Mouse (Mus musculus): ENCODE measurements around the gene Klhl21. TPM values are rescaled to one million over a fixed set of nuclear protein-coding genes. Genes with fewer than 3 reads are reported as not detected.
A peak's percentile ranks its signal among the peaks of the same experiment; 100 is the strongest.

The Klhl21 gene
- 17.1 TPM in 2 replicates for polyA plus RNA-seq (2012; rRNA removed)

GRCm38 (mm10) chr4:152008622-152009075 lies at the start of gene Klhl21:
TSS of gene Klhl21 (plus strand) at chr4:152008803.
- TF ChIP-seq CTCF (IDR thresholded peaks at IDR 0.05; ENCODE audit: control insufficient read depth, insufficient read depth, insufficient replicate concordance, low read depth, low read length) (no peak), POLR2A (IDR thresholded peaks at IDR 0.05; ENCODE audit: control insufficient read depth, low read depth, low read length) (peak; percentile 71)
- peaks cover 21% of the 10 kb centered on the region for H3K4me1 ChIP-seq (ENCODE audit: control insufficient read depth, insufficient read depth, low read length)
- H3K36me3 ChIP-seq (ENCODE audit: control insufficient read depth, insufficient read depth, low read length), result no peaks in the 10 kb centered on the region

GRCm38 (mm10) chr4:151959849-151960512 lies 48.6 kb upstream of the Klhl21 start:
- no peak for TF ChIP-seq CTCF (IDR thresholded peaks at IDR 0.05; ENCODE audit: control insufficient read depth, insufficient read depth, insufficient replicate concordance, low read depth, low read length)
- TF ChIP-seq POLR2A (IDR thresholded peaks at IDR 0.05; ENCODE audit: control insufficient read depth, low read depth, low read length), result no peak
- peaks cover 1% of the 10 kb centered on the region; the same call in 1 of the 2 replicates for H3K36me3 ChIP-seq (ENCODE audit: control insufficient read depth, insufficient read depth, low read length)
- no peak overlapping the region for H3K27ac ChIP-seq (ENCODE audit: control insufficient read depth, insufficient read depth, low read depth, low read length)
- H3K4me3 ChIP-seq (ENCODE audit: control insufficient read depth, low read depth, low read length), result no peak overlapping the region
- no peaks in the 10 kb centered on the region for H3K27me3 ChIP-seq (ENCODE audit: control insufficient read depth, insufficient read depth, low read length)
- H3K4me1 ChIP-seq (ENCODE audit: control insufficient read depth, insufficient read depth, low read length), result no peaks in the 10 kb centered on the region

More at GRCm38 (mm10) chr4:152008622-152009075, at the start of gene Klhl21:
- H3K27me3 ChIP-seq (ENCODE audit: control insufficient read depth, insufficient read depth, low read length), result no peaks in the 10 kb centered on the region
- H3K4me3 ChIP-seq (ENCODE audit: control insufficient read depth, low read depth, low read length), result peak within 1 kb of the TSS; percentile 84
- peak within 1 kb of the TSS; percentile 50 for H3K27ac ChIP-seq (ENCODE audit: control insufficient read depth, insufficient read depth, low read depth, low read length)

- H3K36me3 ChIP-seq (ENCODE audit: control insufficient read depth, insufficient read depth, low read length), result peaks cover 1% of the 10 kb centered on the region; the same call in 1 of the 2 replicates
- H3K4me1 ChIP-seq (ENCODE audit: control insufficient read depth, insufficient read depth, low read length), result no peaks in the 10 kb centered on the region
- no peak overlapping the region for H3K27ac ChIP-seq (ENCODE audit: control insufficient read depth, insufficient read depth, low read depth, low read length)
- H3K4me3 ChIP-seq (ENCODE audit: control insufficient read depth, low read depth, low read length), result no peak overlapping the region
- H3K27me3 ChIP-seq (ENCODE audit: control insufficient read depth, insufficient read depth, low read length), result no peaks in the 10 kb centered on the region
- TF ChIP-seq CTCF (IDR thresholded peaks at IDR 0.05; ENCODE audit: control insufficient read depth, insufficient read depth, insufficient replicate concordance, low read depth, low read length) (no peak), POLR2A (IDR thresholded peaks at IDR 0.05; ENCODE audit: control insufficient read depth, low read depth, low read length) (no peak)
These were observed 48.1 kb upstream of the Klhl21 start for GRCm38 (mm10) chr4:151960513-151960854.

- Histone ChIP-seq H3K27ac (ENCODE audit: control insufficient read depth, insufficient read depth, low read depth, low read length) (no peak overlapping the region), H3K27me3 (ENCODE audit: control insufficient read depth, insufficient read depth, low read length) (no peaks in the 10 kb centered on the region), H3K36me3 (ENCODE audit: control insufficient read depth, insufficient read depth, low read length) (peaks cover 1% of the 10 kb centered on the region; the same call in 1 of the 2 replicates), H3K4me3 (ENCODE audit: control insufficient read depth, low read depth, low read length) (no peak overlapping the region), H3K4me1 (ENCODE audit: control insufficient read depth, insufficient read depth, low read length) (no peaks in the 10 kb centered on the region)
- TF ChIP-seq POLR2A (IDR thresholded peaks at IDR 0.05; ENCODE audit: control insufficient read depth, low read depth, low read length) (no peak), CTCF (IDR thresholded peaks at IDR 0.05; ENCODE audit: control insufficient read depth, insufficient read depth, insufficient replicate concordance, low read depth, low read length) (no peak)
These were observed 45.8 kb upstream of the Klhl21 start for GRCm38 (mm10) chr4:151962817-151963216.

- TF ChIP-seq POLR2A (IDR thresholded peaks at IDR 0.05; ENCODE audit: control insufficient read depth, low read depth, low read length) (no peak), CTCF (IDR thresholded peaks at IDR 0.05; ENCODE audit: control insufficient read depth, insufficient read depth, insufficient replicate concordance, low read depth, low read length) (no peak)
- Histone ChIP-seq H3K4me1 (ENCODE audit: control insufficient read depth, insufficient read depth, low read length) (no peaks in the 10 kb centered on the region), H3K4me3 (ENCODE audit: control insufficient read depth, low read depth, low read length) (peak overlapping the region; percentile 61), H3K27me3 (ENCODE audit: control insufficient read depth, insufficient read depth, low read length) (no peaks in the 10 kb centered on the region), H3K36me3 (ENCODE audit: control insufficient read depth, insufficient read depth, low read length) (no peaks in the 10 kb centered on the region; the same call in none of the 2 replicates), H3K27ac (ENCODE audit: control insufficient read depth, insufficient read depth, low read depth, low read length) (no peak overlapping the region)
These were observed 40.2 kb upstream of the Klhl21 start for GRCm38 (mm10) chr4:151968204-151968921.

GRCm38 (mm10) chr4:151972221-151972967 lies 36.2 kb upstream of the Klhl21 start:
- Histone ChIP-seq H3K27ac (ENCODE audit: control insufficient read depth, insufficient read depth, low read depth, low read length) (no peak overlapping the region), H3K4me3 (ENCODE audit: control insufficient read depth, low read depth, low read length) (no peak overlapping the region), H3K36me3 (ENCODE audit: control insufficient read depth, insufficient read depth, low read length) (no peaks in the 10 kb centered on the region; the same call in none of the 2 replicates), H3K27me3 (ENCODE audit: control insufficient read depth, insufficient read depth, low read length) (no peaks in the 10 kb centered on the region), H3K4me1 (ENCODE audit: control insufficient read depth, insufficient read depth, low read length) (no peaks in the 10 kb centered on the region)
- TF ChIP-seq POLR2A (IDR thresholded peaks at IDR 0.05; ENCODE audit: control insufficient read depth, low read depth, low read length) (no peak), CTCF (IDR thresholded peaks at IDR 0.05; ENCODE audit: control insufficient read depth, insufficient read depth, insufficient replicate concordance, low read depth, low read length) (peak; percentile 70; the same call in 1 of the 2 replicates)

- Histone ChIP-seq H3K27ac (ENCODE audit: control insufficient read depth, insufficient read depth, low read depth, low read length) (no peak overlapping the region), H3K36me3 (ENCODE audit: control insufficient read depth, insufficient read depth, low read length) (no peaks in the 10 kb centered on the region; the same call in 1 of the 2 replicates)
- no peak for TF ChIP-seq CTCF (IDR thresholded peaks at IDR 0.05; ENCODE audit: control insufficient read depth, insufficient read depth, insufficient replicate concordance, low read depth, low read length)
- TF ChIP-seq POLR2A (IDR thresholded peaks at IDR 0.05; ENCODE audit: control insufficient read depth, low read depth, low read length), result no peak
These were observed 33.2 kb upstream of the Klhl21 start for GRCm38 (mm10) chr4:151975441-151975840.

More at GRCm38 (mm10) chr4:151975441-151975840, 33.2 kb upstream of the Klhl21 start:
- Histone ChIP-seq H3K27me3 (ENCODE audit: control insufficient read depth, insufficient read depth, low read length) (no peaks in the 10 kb centered on the region), H3K4me1 (ENCODE audit: control insufficient read depth, insufficient read depth, low read length) (no peaks in the 10 kb centered on the region), H3K4me3 (ENCODE audit: control insufficient read depth, low read depth, low read length) (no peak overlapping the region)

Measured in testis, adult 2 months (tissue).